Mouse (Mus musculus): ENCODE results near the gene Best2. TPM values are rescaled to one million over a fixed set of nuclear protein-coding genes. Genes with fewer than 3 reads are reported as not detected.

Best2 gene
- polyA plus RNA-seq, 1 experiment from 2014 or later = not detected

DNA sequence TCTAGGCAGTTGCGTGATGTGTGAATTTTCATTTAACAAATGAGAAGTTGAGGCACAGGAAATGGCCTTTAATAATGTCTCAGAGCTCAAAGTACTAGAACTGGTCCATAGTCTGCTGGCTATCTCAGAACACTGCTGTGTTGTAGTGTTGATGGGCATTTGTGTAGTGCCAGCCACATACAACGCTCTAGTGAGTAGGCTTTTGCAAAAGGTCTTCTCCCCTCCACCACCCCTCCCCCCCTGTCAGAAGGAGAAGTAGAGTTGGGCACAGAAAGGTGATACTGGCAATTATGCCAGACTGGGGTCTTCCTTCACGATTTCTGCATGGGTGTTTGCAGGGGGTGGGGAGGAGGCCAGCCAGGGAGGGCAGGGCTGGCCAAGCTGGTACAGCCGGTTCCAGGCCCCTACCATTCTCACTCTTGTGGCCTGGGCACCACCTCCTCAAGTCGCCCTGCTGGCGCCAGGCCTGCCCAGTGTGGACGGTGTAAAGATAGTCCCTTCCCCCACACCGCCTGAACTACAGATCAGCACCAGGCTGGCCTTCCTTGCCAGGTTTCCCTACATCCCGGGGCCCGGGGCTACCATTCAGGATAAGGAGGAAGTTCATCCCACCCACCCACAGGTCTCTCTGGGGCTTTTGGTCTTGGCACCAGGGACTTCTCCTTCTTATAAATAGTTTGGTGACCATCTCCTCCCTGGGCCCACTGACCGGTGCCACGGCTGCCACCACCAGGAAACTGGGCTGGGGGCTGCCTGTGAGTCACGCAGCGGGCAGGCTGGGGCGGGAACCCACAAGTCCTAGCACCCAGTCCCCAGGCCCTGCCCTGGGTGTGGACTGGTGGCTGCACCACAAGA lies 32.5 kb downstream of the Best2 start:
- Histone ChIP-seq H3K9me3 (ENCODE audit: control insufficient read depth, low read length) (no peaks in the 10 kb centered on the region), H3K27me3 (ENCODE audit: control insufficient read depth, insufficient read depth, low read length) (no peaks in the 10 kb centered on the region), H3K27ac (replicated peaks in 1 of 2; ENCODE audit: control insufficient read depth in 1 of 2, insufficient read depth in 1 of 2, low read depth in 2 of 2, low read length in 2 of 2) (no peak overlapping the region), H3K9ac (ENCODE audit: low read length) (no peak overlapping the region), H3K4me3 (ENCODE audit: control insufficient read depth in 1 of 2, insufficient read depth in 1 of 2, low read depth in 1 of 2, low read length in 2 of 2) (no peak overlapping the region), H3K4me2 (ENCODE audit: low read length) (no peak overlapping the region), H3K36me3 (ENCODE audit: control insufficient read depth, insufficient read depth, low read length) (no peaks in the 10 kb centered on the region), H3K4me1 (ENCODE audit: control insufficient read depth in 2 of 2, insufficient read depth in 2 of 2, low read length in 2 of 2) (peaks cover 40 to 58% of the 10 kb centered on the region in 2 experiments)
- ATAC-seq (ENCODE audit: insufficient number of reproducible peaks, insufficient read depth, low FRiP score, low read depth) = no peak
- WGBS = 73% methylated on average over 15 of the region's 15 CpGs

GRCm38 (mm10) chr8:84980622-84981358 lies 33.5 kb downstream of the Best2 start:
- no peaks in the 10 kb centered on the region for H3K27me3 ChIP-seq (ENCODE audit: control insufficient read depth, insufficient read depth, low read length)
- no peaks in the 10 kb centered on the region for H3K9me3 ChIP-seq (ENCODE audit: control insufficient read depth, low read length)
- WGBS = 25% methylated on average over 11 of the region's 11 CpGs
- peak overlapping the region; percentile 83 for H3K9ac ChIP-seq (ENCODE audit: low read length)
- H3K4me2 ChIP-seq (ENCODE audit: low read length) = peak overlapping the region; percentile 96
- 0 out of 4 replicates have a peak overlapping the region, but pooled peaks of 1 of the 2 experiments have one; percentile 62 for H3K4me3 ChIP-seq (ENCODE audit: control insufficient read depth in 1 of 2, insufficient read depth in 1 of 2, low read depth in 1 of 2, low read length in 2 of 2)
- H3K27ac ChIP-seq (replicated peaks in 1 of 2; ENCODE audit: control insufficient read depth in 1 of 2, insufficient read depth in 1 of 2, low read depth in 2 of 2, low read length in 2 of 2) = peak overlapping the region in 1 of 2 experiments; percentile 89; a peak in 2 of 4 replicates
- H3K36me3 ChIP-seq (ENCODE audit: control insufficient read depth, insufficient read depth, low read length) = no peaks in the 10 kb centered on the region
- ATAC-seq (ENCODE audit: insufficient number of reproducible peaks, insufficient read depth, low FRiP score, low read depth) = no peak
- H3K4me1 ChIP-seq (ENCODE audit: control insufficient read depth in 2 of 2, insufficient read depth in 2 of 2, low read length in 2 of 2) = peaks cover 41 to 58% of the 10 kb centered on the region in 2 experiments

GRCm38 (mm10) chr8:84979599-84980421 lies 34.5 kb downstream of the Best2 start:
- 3% methylated on average over 42 of the region's 42 CpGs for WGBS
- peaks cover 4% of the 10 kb centered on the region for H3K36me3 ChIP-seq (ENCODE audit: control insufficient read depth, insufficient read depth, low read length)
- H3K4me2 ChIP-seq (ENCODE audit: low read length) = peak overlapping the region; percentile 96
- H3K27me3 ChIP-seq (ENCODE audit: control insufficient read depth, insufficient read depth, low read length) = no peaks in the 10 kb centered on the region
- H3K9ac ChIP-seq (ENCODE audit: low read length) = peak overlapping the region; percentile 83
- peak overlapping the region; percentile 11 to 89; a peak in 3 of 4 replicates for H3K27ac ChIP-seq (replicated peaks in 1 of 2; ENCODE audit: control insufficient read depth in 1 of 2, insufficient read depth in 1 of 2, low read depth in 2 of 2, low read length in 2 of 2)
- peak overlapping the region; percentile 43 to 62 for H3K4me3 ChIP-seq (ENCODE audit: control insufficient read depth in 1 of 2, insufficient read depth in 1 of 2, low read depth in 1 of 2, low read length in 2 of 2)
- ATAC-seq (ENCODE audit: insufficient number of reproducible peaks, insufficient read depth, low FRiP score, low read depth) = peak; percentile 15
- H3K9me3 ChIP-seq (ENCODE audit: control insufficient read depth, low read length) = no peaks in the 10 kb centered on the region
- H3K4me1 ChIP-seq (ENCODE audit: control insufficient read depth in 2 of 2, insufficient read depth in 2 of 2, low read length in 2 of 2) = peaks cover 35 to 55% of the 10 kb centered on the region in 2 experiments

DNA sequence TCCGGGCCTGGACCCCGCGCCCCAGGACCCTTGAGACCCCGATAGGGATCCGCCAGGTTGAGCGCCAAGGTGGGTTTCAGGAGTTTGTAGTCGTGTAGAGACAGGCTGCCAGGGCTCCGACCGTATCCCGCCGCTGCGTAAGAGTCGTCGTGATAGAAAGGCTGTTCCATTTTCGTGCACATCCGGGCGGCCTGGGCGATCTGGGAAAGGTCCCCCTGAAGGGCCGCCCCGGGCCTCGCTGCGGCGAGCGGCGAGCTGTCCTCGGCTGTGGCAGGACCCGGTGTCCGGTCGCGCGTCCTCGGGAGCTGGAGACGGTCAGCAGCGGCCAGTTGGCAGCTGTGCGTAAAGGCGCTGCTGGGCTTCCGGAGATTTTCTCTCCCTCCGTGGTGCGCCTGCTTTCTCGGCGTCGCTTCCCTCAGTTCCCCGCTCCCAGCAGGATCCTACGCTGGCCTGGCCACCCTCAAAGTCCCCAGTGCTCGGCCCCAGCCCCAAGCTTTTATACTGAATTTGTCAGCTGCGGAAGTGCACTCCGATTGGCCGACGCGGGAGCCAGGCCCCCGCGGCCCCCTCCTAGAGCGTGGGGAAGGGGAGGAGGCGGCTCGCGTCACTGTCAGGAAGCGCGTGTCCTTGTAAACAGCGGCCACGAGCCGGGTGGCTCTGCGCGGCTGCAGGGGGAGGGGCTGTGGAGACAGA lies 35.9 kb downstream of the Best2 start, which contains the start of gene Junb:
Gene Junb (minus strand): TSS at position 471 of the 693 bp plus-strand sequence.
- Histone ChIP-seq H3K27ac (replicated peaks in 1 of 2; ENCODE audit: control insufficient read depth in 1 of 2, insufficient read depth in 1 of 2, low read depth in 2 of 2, low read length in 2 of 2) (peak within 1 kb of the TSS; percentile 65 to 89), H3K4me1 (ENCODE audit: control insufficient read depth in 2 of 2, insufficient read depth in 2 of 2, low read length in 2 of 2) (peaks cover 33 to 56% of the 10 kb centered on the region in 2 experiments), H3K9ac (ENCODE audit: low read length) (peak within 1 kb of the TSS; percentile 83), H3K4me3 (ENCODE audit: control insufficient read depth in 1 of 2, insufficient read depth in 1 of 2, low read depth in 1 of 2, low read length in 2 of 2) (peak within 1 kb of the TSS; percentile 62 to 66), H3K4me2 (ENCODE audit: low read length) (peak within 1 kb of the TSS; percentile 96), H3K36me3 (ENCODE audit: control insufficient read depth, insufficient read depth, low read length) (peaks cover 18% of the 10 kb centered on the region), H3K27me3 (ENCODE audit: control insufficient read depth, insufficient read depth, low read length) (no peaks in the 10 kb centered on the region), H3K9me3 (ENCODE audit: control insufficient read depth, low read length) (no peaks in the 10 kb centered on the region)
- ATAC-seq (ENCODE audit: insufficient number of reproducible peaks, insufficient read depth, low FRiP score, low read depth) = peak; percentile 59
- WGBS = under 1% methylated on average over 63 of the region's 63 CpGs

DNA sequence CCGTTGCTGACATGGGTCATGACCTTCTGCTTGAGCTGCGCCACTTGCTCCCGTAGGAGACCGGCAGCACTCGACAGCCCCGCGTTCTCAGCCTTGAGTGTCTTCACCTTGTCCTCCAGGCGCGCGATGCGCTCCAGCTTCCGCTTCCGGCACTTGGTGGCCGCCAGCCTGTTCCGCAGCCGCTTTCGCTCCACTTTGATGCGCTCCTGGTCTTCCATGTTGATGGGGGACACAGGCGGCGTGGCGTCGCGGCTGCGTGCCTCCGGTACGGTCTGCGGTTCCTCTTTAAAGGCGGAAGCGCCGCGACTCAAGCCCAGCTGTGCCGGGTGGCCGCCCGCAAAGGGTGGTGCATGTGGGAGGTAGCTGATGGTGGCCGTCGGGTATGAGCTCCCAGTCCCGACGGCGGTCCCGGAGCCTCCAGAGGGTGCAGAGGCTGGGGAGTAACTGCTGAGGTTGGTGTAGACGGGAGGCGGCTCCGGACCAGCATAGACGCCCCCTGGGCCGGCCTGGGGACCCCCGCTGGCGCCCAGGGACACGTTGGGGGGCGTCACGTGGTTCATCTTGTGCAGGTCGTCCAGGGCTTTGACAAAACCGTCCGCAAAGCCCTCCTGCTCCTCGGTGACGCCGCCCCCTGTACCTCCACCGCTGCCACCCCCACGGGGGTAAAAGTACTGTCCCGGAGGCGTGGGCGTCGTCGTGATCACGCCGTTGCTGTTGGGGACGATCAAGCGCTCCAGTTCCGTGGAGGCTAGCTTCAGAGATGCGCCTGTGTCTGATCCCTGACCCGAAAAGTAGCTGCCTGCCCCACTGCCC lies 36.7 kb downstream of the Best2 start:
- Histone ChIP-seq H3K27ac (replicated peaks in 1 of 2; ENCODE audit: control insufficient read depth in 1 of 2, insufficient read depth in 1 of 2, low read depth in 2 of 2, low read length in 2 of 2) (peak overlapping the region; percentile 65 to 89), H3K9me3 (ENCODE audit: control insufficient read depth, low read length) (no peaks in the 10 kb centered on the region), H3K4me1 (ENCODE audit: control insufficient read depth in 2 of 2, insufficient read depth in 2 of 2, low read length in 2 of 2) (peaks cover 33 to 56% of the 10 kb centered on the region in 2 experiments), H3K4me2 (ENCODE audit: low read length) (peak overlapping the region; percentile 96), H3K36me3 (ENCODE audit: control insufficient read depth, insufficient read depth, low read length) (peaks cover 25% of the 10 kb centered on the region), H3K4me3 (ENCODE audit: control insufficient read depth in 1 of 2, insufficient read depth in 1 of 2, low read depth in 1 of 2, low read length in 2 of 2) (peak overlapping the region; percentile 62 to 66), H3K9ac (ENCODE audit: low read length) (peak overlapping the region; percentile 83), H3K27me3 (ENCODE audit: control insufficient read depth, insufficient read depth, low read length) (no peaks in the 10 kb centered on the region)
- WGBS = under 1% methylated on average over 70 of the region's 70 CpGs
- ATAC-seq (ENCODE audit: insufficient number of reproducible peaks, insufficient read depth, low FRiP score, low read depth) = no peak

DNA sequence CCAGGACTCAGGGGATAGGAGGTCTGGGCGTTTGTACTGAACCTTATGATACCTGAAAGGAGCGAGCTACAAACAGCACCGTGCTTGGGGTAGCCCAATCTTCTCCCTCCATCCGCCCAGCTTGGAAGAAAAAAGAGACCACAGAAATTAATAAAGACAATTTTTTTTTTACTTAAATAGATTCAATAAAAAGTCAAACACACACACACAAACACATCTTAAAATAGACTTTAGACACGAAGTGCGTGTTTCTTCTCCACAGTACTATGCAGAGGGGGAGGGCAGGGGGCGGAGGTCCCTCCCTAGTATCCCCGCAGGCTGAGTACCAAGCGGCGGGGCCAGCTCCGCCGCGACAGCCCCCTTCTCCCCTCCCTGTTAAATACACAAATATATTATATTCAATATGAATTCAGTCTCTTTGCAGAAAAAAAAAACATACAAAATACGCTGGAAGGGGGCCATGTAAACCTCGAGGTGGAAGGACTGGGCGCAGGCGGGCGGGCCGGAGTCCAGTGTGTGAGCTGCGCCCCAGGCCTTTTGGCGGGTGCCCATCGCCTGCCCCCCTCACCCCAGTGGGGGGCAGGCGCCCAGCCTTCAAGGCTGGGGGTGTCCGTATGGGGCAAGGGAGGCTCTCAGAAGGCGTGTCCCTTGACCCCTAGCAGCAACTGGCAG lies 37.4 kb downstream of the Best2 start:
- Histone ChIP-seq H3K9me3 (ENCODE audit: control insufficient read depth, low read length) (no peaks in the 10 kb centered on the region), H3K4me2 (ENCODE audit: low read length) (peak overlapping the region; percentile 96), H3K27me3 (ENCODE audit: control insufficient read depth, insufficient read depth, low read length) (no peaks in the 10 kb centered on the region), H3K4me3 (ENCODE audit: control insufficient read depth in 1 of 2, insufficient read depth in 1 of 2, low read depth in 1 of 2, low read length in 2 of 2) (peak overlapping the region; percentile 62 to 66), H3K27ac (replicated peaks in 1 of 2; ENCODE audit: control insufficient read depth in 1 of 2, insufficient read depth in 1 of 2, low read depth in 2 of 2, low read length in 2 of 2) (peak overlapping the region; percentile 64 to 89), H3K36me3 (ENCODE audit: control insufficient read depth, insufficient read depth, low read length) (peaks cover 33% of the 10 kb centered on the region), H3K4me1 (ENCODE audit: control insufficient read depth in 2 of 2, insufficient read depth in 2 of 2, low read length in 2 of 2) (peaks cover 30 to 55% of the 10 kb centered on the region in 2 experiments), H3K9ac (ENCODE audit: low read length) (peak overlapping the region; percentile 83)
- WGBS = 3% methylated on average over 25 of the region's 25 CpGs
- ATAC-seq (ENCODE audit: insufficient number of reproducible peaks, insufficient read depth, low FRiP score, low read depth) = no peak
